Mouse (Mus musculus): ENCODE measurements at regions not wholly inside any gene's neighbourhood (a gene's known extent, or its start where the extent isn't known, plus 50 kb on each side); places are given as distances from the start of the nearest gene placed in this dataset.

DNA sequence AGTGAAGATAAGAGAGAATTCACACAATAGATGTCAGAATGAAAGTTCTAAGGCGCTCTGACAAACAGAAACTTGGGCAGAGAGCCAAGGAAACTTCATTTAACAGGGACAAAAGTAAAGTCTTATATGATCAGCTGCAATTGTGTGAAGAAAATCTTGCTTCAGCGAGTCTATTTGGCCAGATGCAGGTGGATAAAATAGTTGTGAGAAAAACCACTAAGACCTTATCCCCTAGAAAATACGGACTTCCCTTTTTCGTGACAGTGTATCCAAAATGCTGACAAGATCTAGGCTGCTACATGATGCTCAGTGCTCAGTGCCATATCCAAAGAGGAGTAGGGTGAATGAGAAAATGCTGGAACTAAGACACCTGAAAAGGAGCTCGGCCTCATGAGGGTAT is 274.7 kb upstream of the Ppargc1a start:
- TF ChIP-seq CTCF (conservative IDR thresholded peaks at IDR 0.05; ENCODE audit: insufficient read depth, insufficient read length, low read depth, low read length) (no peak), POLR2A (IDR thresholded peaks at IDR 0.05; ENCODE audit: low read depth, low read length) (no peak)
